Mouse (Mus musculus): ENCODE data around the gene Upf2.

- TF ChIP-seq CTCF (IDR thresholded peaks at IDR 0.05; ENCODE audit: borderline replicate concordance, control insufficient read depth, extremely low read depth, insufficient read depth, low read length, poor library complexity) (no peak), POLR2A (IDR thresholded peaks at IDR 0.05; ENCODE audit: control insufficient read depth, extremely low read depth, insufficient read depth, low read length, poor library complexity) (no peak)
Measured at GRCm38 (mm10) chr2:6085622-6086530, 134.6 kb downstream of the Upf2 start.
